Mouse (Mus musculus) brain, embryonic 18.5 days (tissue): ENCODE data around the gene Mfsd7a.
A peak's percentile ranks its signal among the peaks of the same experiment; 100 is the strongest.

ENCODE experiments used
- DNase-seq: peaks from one replicate; pipeline ENCODE4 v3.0.0-alpha.2; 2012; ENCODE audit warnings: low read depth, low spot score

The Mfsd7a gene

DNA sequence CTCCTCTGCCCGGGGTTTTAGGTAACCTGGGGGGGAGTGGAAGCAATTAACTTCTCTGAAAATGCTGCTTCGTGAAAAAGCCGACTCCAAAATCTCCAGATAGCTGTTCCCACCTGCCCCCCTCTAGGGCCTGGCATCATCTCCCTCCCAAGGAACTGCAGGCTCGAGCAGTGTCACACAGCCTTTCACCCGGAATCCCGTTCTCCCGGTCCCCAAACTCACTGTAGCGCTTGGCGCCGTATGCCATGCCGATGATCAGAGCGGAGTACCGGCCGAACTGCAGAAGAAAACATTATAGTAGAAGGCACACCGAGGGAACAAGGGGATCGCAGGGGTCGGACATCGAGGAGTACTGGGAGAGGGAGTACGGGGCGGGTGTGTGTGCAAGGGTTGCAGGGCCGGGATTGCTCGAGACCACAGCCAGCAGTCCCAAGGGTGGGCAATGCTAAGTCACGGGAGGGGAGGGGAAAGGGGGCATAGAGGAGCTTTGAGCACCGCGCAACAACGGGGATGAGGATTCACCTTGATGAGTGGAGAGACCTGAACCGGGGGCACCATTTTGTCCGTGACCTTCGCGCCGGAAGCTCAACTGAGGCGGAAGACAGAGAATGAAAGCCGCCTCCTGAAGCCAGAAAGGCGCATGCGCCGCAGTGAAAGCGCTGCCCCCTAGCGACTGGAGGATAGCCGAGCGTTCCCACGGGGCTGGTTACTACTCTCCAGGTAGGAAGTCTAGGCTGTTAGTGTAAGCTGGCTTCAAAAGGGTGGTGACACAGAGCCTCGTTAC, 14.7 kb downstream of the Mfsd7a start, which contains the start of gene Atp5k:
Gene Atp5k (minus strand): TSS at position 645 of the 784 bp plus-strand sequence.
- DNase-seq = peak; percentile 80

DNA sequence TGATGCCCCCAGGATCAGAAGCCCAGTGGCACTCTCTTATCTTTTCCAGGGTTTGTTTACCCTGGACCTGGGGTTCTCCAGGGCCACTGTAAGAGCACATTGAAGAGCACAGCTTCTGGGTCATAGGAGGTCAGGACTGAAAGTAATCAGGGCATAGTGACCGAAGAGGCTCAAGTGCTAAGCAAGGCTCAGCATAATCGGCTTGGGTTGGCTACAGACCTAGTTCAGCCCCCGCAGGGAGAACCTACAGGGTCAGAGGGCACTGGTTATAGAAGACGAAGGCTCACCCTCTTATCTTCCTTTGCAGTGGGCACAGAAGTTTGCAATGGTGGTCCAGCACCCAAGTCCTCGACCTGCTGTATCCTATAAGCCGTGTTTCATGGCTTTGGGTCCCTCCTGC, 17.5 kb downstream of the Mfsd7a start:
- DNase-seq = no peak

DNA sequence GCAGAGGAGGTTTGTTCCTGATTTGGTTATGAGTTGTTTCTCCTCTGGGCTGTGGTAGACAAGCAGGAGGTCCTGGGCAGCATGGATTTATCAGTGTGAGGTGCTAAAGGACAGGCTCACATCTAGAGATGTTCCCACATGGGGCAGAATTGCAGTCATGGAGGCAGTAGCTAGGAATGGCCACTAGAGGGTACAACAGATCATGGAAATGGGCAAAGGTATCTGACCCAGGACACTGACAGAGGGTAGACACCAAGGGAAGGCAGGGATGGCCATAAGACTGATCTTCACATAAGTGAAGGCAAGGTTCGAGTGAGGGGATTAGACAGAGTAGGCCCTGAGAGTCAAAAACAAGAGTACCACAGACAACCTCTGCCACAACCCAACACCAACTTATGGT, 21.5 kb downstream of the Mfsd7a start:
- no peak for DNase-seq

DNA sequence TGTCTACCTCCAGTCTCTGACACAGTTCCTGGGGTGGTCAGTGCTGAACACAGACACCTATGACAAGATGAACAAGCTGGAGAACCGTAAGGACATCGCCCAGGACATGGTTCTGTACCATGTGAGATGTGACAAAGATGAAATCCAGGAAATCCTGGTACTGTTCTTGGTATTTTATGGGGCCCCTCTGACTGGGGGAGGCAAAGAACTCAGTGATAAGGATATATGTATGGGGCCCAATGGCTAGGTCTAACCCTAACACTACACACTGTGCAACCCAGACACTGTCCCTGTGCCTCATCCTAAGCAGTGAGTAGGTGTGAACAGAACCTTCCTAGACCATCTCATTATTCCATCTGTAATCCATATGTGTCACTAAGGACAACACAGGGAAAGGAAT, 25.3 kb downstream of the Mfsd7a start:
- no peak for DNase-seq

DNA sequence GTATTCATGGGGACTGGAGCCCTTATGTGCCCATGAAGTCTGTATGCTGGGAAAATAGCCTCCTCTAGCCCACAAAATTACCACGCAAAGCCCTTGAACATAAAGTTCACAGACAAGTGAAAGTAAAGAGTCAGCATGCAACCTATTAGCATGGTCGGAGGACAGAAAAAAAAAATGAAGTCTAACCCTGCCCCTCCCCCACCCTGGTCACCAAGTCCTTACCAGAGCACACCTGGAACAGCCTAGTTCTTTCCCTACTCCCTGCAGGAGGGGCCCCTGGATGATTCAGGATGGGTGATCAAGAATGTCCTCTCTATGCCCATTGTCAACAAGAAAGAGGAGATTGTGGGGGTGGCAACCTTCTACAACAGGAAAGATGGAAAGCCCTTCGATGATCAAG, 25.9 kb downstream of the Mfsd7a start:
- no peak for DNase-seq

DNA sequence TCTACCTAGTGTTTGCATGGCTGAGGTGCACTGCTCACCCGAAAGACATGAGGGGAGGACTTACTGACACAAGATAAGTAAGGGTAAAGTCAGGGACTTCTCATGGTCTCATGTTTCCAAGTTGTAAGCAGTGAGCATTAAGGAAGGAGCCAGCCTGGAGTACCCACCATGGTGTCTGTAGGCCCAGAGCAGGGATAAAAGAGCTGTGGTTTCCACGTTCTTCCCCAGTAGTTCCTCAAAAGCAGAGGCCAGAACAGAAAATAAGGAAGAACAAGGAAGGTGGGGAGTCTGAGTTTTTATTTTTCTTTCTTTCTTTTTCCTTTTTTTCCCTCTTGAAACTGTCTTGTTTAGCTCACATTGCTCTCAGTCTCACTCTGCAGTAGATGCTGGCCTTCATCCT, 34.0 kb downstream of the Mfsd7a start:
- no peak for DNase-seq

DNA sequence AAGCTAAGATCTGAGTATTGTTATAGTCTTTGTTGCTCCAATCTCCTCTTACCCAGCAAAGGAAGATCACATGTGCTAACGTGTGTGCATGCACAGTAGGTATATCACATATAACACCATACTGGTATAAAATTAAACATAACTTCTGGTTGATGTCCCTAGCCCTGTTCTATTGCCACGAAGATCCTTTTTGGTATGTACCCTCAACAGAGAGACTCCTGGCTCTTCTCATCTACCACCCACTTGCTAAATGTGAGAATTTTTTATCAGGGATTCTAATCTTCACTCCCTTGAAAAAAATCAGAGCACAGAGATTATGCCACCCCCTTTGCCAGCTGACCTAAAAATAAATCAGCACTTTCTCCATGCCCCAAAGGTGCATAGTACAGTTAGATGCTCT, 41.7 kb downstream of the Mfsd7a start:
- no peak for DNase-seq

DNA sequence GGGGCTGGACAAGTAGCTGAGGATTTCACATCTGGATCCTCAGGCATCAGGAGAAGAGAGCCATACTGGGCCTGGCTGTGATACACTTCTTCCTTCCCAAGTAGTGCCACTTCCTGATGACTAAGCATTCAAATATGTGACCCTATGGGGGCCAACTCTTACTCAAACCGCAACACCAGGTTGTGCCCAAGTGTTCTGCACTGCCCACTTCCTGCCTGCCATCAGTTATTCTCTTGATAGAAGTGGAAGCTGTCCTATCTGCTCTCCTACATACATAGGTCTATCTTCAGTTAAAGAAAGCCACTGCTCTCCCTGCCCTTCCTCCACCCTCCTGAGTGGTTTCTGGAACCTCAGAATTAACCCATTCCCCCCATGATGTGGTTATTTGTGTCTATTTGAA, 43.2 kb downstream of the Mfsd7a start:
- no peak for DNase-seq

DNA sequence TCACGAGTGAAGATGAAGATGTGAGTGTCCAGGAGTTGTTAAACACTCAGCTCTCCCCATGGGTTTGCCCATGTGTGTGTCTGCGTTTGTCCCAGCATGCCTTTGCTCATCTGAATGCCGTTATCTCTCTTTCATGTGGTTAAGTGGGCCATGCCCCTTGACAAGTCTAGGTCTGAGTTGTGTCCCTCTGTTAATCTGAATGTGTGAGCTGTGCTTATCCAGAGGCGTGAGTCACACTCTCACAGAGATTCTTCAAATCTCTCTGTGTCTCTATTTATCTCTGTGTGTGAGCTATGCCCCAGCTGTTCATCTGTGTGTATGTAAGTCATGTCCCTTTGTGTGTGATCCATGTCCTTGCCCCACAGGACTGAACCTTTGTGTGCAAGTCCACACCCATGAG, 45.2 kb downstream of the Mfsd7a start:
- no peak for DNase-seq
